Mouse (Mus musculus) stomach, embryonic 14.5 days (tissue): ENCODE measurements around the gene E330017A01Rik. TPM values are rescaled to one million over a fixed set of nuclear protein-coding genes. Genes with fewer than 3 reads are reported as not detected.

Experiments used
- ATAC-seq: fragments of 200-750 bp; cut with Nextera tagmentation; 2 replicates; pipeline ENCODE4 v1.8.0; 2017; ENCODE audit warnings: low read depth, moderate TSS enrichment; ENCODE audit not compliant: insufficient number of reproducible peaks, insufficient read depth, low FRiP score
- H3K27ac ChIP-seq: fragments of 300-500 bp; sonication (generic); 2 replicates; pipeline ENCODE4 v1.5.1; 2014; ENCODE audit warnings: mild to moderate bottlenecking, low read length, moderate library complexity, mixed read lengths
- H3K27me3 ChIP-seq: fragments of 300-500 bp; sonication (generic); 2 replicates; pipeline ENCODE4 v1.6.1; 2014; ENCODE audit warnings: low read length, control low read depth, mixed read lengths; ENCODE audit not compliant: control insufficient read depth, insufficient read depth
- H3K36me3 ChIP-seq: fragments of 300-500 bp; sonication (generic); 2 replicates; pipeline ENCODE4 v1.6.1; 2014; ENCODE audit warnings: mild to moderate bottlenecking, control low read depth, low read length, moderate library complexity, mixed read lengths; ENCODE audit not compliant: control insufficient read depth, insufficient read depth
- H3K4me1 ChIP-seq: fragments of 300-500 bp; sonication (generic); 2 replicates; pipeline ENCODE4 v1.6.1; 2014; ENCODE audit warnings: low read length, control low read depth, mixed read lengths; ENCODE audit not compliant: control insufficient read depth, insufficient read depth
- H3K4me2 ChIP-seq: fragments of 300-500 bp; sonication (generic); replicated peaks from 2 replicates; pipeline ENCODE4 v1.6.1; 2014; ENCODE audit warnings: low read depth, low read length, control low read depth
- H3K4me3 ChIP-seq: fragments of 300-500 bp; sonication (generic); 2 replicates; pipeline ENCODE4 v1.5.1; 2014; ENCODE audit warnings: low read depth, low read length, control low read depth
- H3K9ac ChIP-seq: fragments of 300-500 bp; sonication (generic); replicated peaks from 2 replicates; pipeline ENCODE4 v1.6.1; 2014; ENCODE audit warnings: low read depth, mild to moderate bottlenecking, control low read depth, low read length, moderate library complexity, mixed read lengths
- H3K9me3 ChIP-seq: fragments of 300-500 bp; sonication (generic); 2 replicates; pipeline ENCODE4 v1.6.1; 2016; ENCODE audit warnings: low read depth, low read length, control low read depth; ENCODE audit not compliant: control insufficient read depth
- WGBS: fragments of 180-500 bp; shearing (Covaris S2); extraction: QIAGEN DNeasy Blood & Tissue Kit; methylation state at CpG from one replicate; pipeline ENCODE4 v1.1.7; 2014; 5-methylcytosine and 5-hydroxymethylcytosine counted together
- polyA plus RNA-seq: library from polyadenylated mRNA; unstranded; fragments of >200 nt; fragmentation: Nextera tagmentation; extraction: Ambion mirVana; gene quantifications from 2 replicates; pipeline ENCODE4 v1.2.1, GENCODE M21; 2014

E330017A01Rik gene
- polyA plus RNA-seq, 1 experiment from 2014 or later: not detected

DNA sequence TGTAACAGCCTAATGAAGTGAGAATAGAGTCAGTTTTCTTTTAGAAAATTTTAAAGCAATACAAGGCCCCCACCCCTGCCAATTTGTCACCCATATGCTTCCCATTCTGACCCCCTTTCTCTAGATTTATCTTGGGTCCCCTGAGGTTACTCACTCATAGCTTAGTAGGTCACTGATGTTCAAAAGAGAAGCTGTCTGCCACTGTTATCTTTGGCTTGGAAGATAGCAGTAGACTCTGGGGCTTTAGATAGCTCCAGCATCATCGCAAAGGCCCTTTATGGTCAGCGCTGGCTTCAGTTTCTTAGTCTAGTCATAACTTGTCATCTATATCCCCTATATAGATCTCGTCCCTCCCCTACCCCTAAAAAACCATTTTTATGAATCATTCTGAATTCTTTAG is 38.1 kb upstream of the E330017A01Rik start:
- Histone ChIP-seq H3K9ac (no peak overlapping the region), H3K4me2 (no peak overlapping the region), H3K9me3 (no peaks in the 10 kb centered on the region), H3K4me1 (peaks cover under 1% of the 10 kb centered on the region; the same call in 1 of the 2 replicates), H3K4me3 (no peak overlapping the region), H3K36me3 (peaks cover 40% of the 10 kb centered on the region), H3K27me3 (no peaks in the 10 kb centered on the region), H3K27ac (no peak overlapping the region)
- no peak for ATAC-seq
- 86% methylated on average over 3 of the region's 3 CpGs for WGBS

DNA sequence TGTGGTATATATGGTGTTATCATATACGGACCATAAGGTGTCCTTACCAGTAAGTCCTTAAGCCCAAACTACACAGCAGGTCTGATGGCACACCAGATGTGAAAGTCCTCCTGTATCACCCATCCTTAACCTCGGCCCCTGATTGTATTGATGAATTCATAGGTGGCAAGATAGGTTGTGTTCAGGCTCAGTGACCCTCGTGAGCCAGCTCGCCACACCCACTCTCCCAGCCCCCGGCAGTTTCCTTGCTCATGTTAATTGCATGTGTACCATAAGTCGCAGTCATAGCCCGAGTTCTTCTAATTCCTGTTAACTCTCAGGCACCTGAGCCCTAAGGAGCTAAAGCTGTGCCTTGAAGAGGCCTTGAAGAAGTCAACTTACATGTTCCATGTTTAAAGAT is 37.6 kb upstream of the E330017A01Rik start:
- H3K9me3 ChIP-seq: no peaks in the 10 kb centered on the region
- H3K36me3 ChIP-seq: peaks cover 40% of the 10 kb centered on the region
- no peak overlapping the region for H3K4me2 ChIP-seq
- WGBS: 85% methylated on average over 7 of the region's 7 CpGs
- H3K27ac ChIP-seq: no peak overlapping the region
- ATAC-seq: no peak
- no peak overlapping the region for H3K9ac ChIP-seq
- H3K27me3 ChIP-seq: no peaks in the 10 kb centered on the region
- peaks cover 5% of the 10 kb centered on the region; the same call in 1 of the 2 replicates for H3K4me1 ChIP-seq
- no peak overlapping the region for H3K4me3 ChIP-seq

- Histone ChIP-seq H3K9me3 (no peaks in the 10 kb centered on the region), H3K4me3 (no peak overlapping the region), H3K27ac (no peak overlapping the region), H3K27me3 (no peaks in the 10 kb centered on the region), H3K9ac (no peak overlapping the region), H3K4me2 (no peak overlapping the region), H3K36me3 (peaks cover 40% of the 10 kb centered on the region), H3K4me1 (peaks cover 8% of the 10 kb centered on the region; the same call in 1 of the 2 replicates)
- ATAC-seq: no peak
- 96% methylated on average over 13 of the region's 13 CpGs for WGBS
These were observed 36.7 kb upstream of the E330017A01Rik start for GRCm38 (mm10) chr16:58675256-58675655.

- H3K4me2 ChIP-seq: no peak overlapping the region
- 91% methylated on average over 15 of the region's 15 CpGs for WGBS
These were observed 35.4 kb upstream of the E330017A01Rik start for GRCm38 (mm10) chr16:58673811-58674410.

DNA sequence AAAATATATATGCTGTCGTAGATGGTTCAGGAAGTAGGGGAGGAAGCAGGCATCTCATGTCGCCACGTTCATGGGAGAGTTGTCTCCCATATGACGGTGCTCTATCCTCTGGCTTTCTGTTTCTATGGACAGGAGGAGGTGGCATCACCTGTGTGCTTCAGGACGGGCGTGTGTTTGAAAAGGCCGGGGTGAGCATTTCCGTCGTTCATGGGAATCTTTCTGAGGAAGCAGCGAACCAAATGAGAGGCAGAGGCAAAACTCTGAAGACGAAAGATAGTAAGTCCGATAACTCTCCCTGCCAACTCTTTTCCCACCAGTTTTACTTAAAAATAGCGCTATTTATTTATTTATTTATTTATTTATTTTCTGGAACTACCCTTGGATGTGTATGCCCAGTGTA is 33.9 kb upstream of the E330017A01Rik start:
- Histone ChIP-seq H3K4me1 (peaks cover 8% of the 10 kb centered on the region; the same call in 1 of the 2 replicates), H3K9ac (no peak overlapping the region), H3K4me2 (no peak overlapping the region), H3K27ac (no peak overlapping the region), H3K36me3 (peaks cover 29% of the 10 kb centered on the region), H3K27me3 (no peaks in the 10 kb centered on the region), H3K9me3 (no peaks in the 10 kb centered on the region), H3K4me3 (no peak overlapping the region)
- WGBS: 94% methylated on average over 13 of the region's 13 CpGs
- ATAC-seq: no peak

More at GRCm38 (mm10) chr16:58673811-58674410, 35.4 kb upstream of the E330017A01Rik start:
- ATAC-seq: no peak
- H3K4me3 ChIP-seq: no peak overlapping the region
- no peak overlapping the region for H3K27ac ChIP-seq
- no peaks in the 10 kb centered on the region for H3K27me3 ChIP-seq
- H3K9me3 ChIP-seq: no peaks in the 10 kb centered on the region
- H3K4me1 ChIP-seq: peaks cover 8% of the 10 kb centered on the region; the same call in 1 of the 2 replicates
- H3K36me3 ChIP-seq: peaks cover 40% of the 10 kb centered on the region
- no peak overlapping the region for H3K9ac ChIP-seq

DNA sequence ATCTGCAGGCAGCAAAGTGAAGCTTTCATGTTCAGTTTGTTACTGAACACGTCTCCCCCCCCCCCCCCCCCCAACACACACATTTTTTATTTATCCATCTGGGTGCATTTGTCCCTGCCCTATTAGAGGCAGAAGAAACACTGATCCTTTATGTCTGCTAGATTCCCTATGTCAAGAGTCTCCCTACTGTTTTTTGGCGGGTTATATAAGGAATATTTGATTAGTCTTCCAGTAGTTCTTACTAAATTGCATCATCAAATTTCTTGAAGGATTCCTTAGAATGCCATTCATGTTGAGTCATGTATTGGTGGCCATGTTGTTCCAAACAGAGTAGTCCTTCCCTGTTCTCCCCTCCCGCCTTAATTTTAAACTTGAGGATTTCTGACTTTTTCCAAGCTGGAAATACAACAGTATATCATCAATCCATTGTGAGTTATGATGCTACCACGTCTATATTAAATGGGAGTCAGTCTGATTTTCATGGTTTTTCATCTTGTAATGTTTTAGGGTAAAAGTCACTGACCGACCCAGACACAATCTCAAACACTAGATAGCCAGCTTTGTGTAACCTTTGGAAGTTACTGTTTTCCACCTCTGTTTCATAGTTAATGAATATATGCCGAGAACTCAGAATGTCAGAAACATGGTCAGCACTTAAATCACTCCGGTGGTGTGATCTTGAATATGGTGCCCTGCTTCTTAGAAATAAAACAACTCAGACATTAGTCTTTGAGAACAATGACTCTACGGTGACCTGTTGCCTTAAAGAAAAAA is 32.9 kb upstream of the E330017A01Rik start:
- Histone ChIP-seq H3K4me2 (peak overlapping the region; percentile 67), H3K9me3 (no peaks in the 10 kb centered on the region), H3K9ac (no peak overlapping the region), H3K36me3 (peaks cover 26% of the 10 kb centered on the region), H3K27me3 (no peaks in the 10 kb centered on the region), H3K27ac (no peak overlapping the region), H3K4me1 (peaks cover 8% of the 10 kb centered on the region; the same call in 1 of the 2 replicates), H3K4me3 (peak overlapping the region; percentile 94)
- no peak for ATAC-seq
- 73% methylated on average over 8 of the region's 8 CpGs for WGBS

DNA sequence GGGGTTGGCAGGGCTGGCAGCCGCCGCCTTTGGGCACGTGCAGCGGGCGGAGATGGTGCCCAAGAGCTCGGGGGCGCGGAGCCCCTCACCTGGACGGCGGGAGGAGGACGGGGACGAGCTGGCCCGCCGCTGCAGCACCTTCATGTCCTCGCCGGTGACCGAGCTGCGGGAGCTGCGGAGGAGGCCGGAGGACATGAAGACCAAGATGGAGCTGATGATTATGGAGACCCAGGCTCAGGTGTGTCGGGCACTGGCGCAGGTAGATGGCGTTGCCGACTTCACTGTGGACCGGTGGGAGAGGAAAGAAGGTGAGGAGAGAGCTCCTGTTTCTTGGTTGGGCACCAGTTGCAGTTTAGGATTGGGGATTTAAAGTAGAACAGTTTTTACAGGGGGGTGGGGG is 32.1 kb upstream of the E330017A01Rik start:
- peak; percentile 20; the same call in 1 of the 2 replicates for ATAC-seq
- WGBS: under 1% methylated on average over 25 of the region's 25 CpGs
- Histone ChIP-seq H3K27ac (peak overlapping the region; percentile 86), H3K36me3 (peaks cover 20% of the 10 kb centered on the region), H3K4me2 (peak overlapping the region; percentile 67), H3K9ac (peak overlapping the region; percentile 77), H3K9me3 (no peaks in the 10 kb centered on the region), H3K4me1 (peaks cover 8% of the 10 kb centered on the region; the same call in 1 of the 2 replicates), H3K27me3 (no peaks in the 10 kb centered on the region), H3K4me3 (peak overlapping the region; percentile 94)

- under 1% methylated on average over 50 of the region's 51 CpGs for WGBS
These were observed 31.5 kb upstream of the E330017A01Rik start, which contains the start of gene Cpox for GRCm38 (mm10) chr16:58669917-58670630. Gene Cpox, plus strand, starts transcription at chr16:58670292.

More at GRCm38 (mm10) chr16:58669917-58670630, 31.5 kb upstream of the E330017A01Rik start, which contains the start of gene Cpox:
- H3K4me2 ChIP-seq: peak within 1 kb of the TSS; percentile 67
- no peaks in the 10 kb centered on the region for H3K27me3 ChIP-seq
- peaks cover 8% of the 10 kb centered on the region; the same call in 1 of the 2 replicates for H3K4me1 ChIP-seq
- no peaks in the 10 kb centered on the region for H3K9me3 ChIP-seq
- peaks cover 17% of the 10 kb centered on the region for H3K36me3 ChIP-seq
- H3K27ac ChIP-seq: peak within 1 kb of the TSS; percentile 86
- H3K4me3 ChIP-seq: peak within 1 kb of the TSS; percentile 94
- ATAC-seq: peak; percentile 99
- peak within 1 kb of the TSS; percentile 77 for H3K9ac ChIP-seq
